Mouse (Mus musculus): Measurements from ENCODE around the gene Mesd.

DNA sequence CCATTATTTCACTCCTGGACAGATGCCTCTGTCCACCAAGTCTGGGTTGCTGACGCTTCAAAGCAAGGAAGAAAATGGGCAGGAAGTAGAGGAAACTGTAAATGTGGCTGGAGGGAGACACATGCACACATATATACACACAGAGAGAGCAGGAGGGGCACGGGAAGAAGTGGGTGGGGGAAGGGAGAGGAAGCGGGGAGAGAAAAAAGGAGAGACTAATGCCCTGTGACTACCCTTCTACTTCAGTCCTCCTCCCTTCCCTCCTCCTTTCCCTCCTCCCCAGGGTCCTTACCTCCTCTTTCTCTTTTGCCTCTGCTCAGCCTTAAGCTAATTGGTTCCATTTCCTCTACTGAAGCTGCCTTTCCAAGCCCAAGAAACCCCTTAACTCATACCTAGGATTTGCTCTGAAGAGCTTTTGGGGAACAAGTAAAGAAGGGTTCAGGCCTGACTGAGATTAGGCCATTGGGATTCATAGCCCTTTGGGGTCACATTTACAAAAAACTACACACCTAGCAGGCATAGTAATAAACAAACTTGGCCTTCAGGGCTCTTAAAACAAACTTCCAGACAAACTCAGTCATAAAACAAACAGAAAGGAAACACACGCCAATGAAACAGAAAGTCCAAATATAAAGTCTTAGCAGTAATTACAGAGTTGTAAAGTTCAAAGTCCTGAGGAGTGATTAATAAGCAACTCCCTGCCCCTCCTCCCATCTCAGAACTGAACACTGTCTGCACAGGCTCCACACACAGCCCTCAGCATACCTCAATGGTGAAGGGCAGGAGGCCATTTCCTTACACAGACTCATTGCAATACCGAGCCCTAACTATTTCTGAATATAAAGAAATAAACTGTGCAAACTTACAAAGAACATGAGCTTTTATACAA is 36.8 kb upstream of the Mesd start:
- TF ChIP-seq CTCF (IDR thresholded peaks at IDR 0.05; ENCODE audit: borderline replicate concordance, insufficient read depth, low read depth, low read length) (no peak), POLR2A (IDR thresholded peaks at IDR 0.05; ENCODE audit: borderline replicate concordance, insufficient read depth, low read length) (no peak)

Measured in cerebellum, adult 2 months (tissue).